Mouse (Mus musculus): ENCODE measurements at regions not wholly inside any gene's neighbourhood (a gene's known extent, or its start where the extent isn't known, plus 50 kb on each side); places are given as distances from the start of the nearest gene placed in this dataset.
A peak's percentile ranks its signal among the peaks of the same experiment; 100 is the strongest.

DNA sequence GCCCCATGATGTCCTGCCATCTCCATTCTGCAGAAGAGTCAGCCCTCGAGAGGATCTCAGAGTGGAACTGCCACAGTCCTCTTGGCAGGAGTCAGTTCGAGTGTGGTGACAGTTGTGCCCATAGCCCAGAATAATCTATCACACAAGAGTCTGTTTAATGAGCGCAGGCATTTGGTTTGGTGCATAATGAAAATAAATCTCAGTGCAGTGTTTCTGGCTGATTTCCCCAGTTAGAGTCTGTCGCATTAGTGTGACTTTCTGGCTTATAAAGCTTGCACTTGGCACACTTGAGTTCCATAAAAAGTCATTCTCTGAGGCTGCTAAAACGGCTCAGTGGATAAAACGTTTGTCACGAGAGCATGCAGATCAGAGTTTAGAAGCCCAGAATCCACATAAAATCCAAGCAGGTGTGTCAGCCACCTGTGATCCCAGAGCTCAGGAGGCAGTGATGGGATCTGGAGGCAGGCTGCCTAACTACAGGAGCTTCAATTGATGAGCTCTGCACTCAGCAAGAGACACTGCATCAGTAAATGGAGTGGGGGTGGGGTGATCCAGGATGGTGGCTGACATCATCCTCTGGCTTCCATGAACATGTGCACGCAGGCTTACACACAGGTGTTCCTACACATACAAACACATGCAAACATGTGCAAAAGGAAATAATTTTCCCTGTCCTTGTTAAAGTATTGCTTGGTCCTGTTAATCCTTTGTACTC is 578.5 kb downstream of the Plekhb2 start:
- Histone ChIP-seq H3K27me3 (replicated peaks; ENCODE audit: control insufficient read depth, insufficient read depth, low read length) (no peaks in the 10 kb centered on the region), H3K4me3 (ENCODE audit: insufficient read depth, low read depth, low read length) (no peak overlapping the region), H3K4me1 (ENCODE audit: control insufficient read depth, insufficient read depth, low read length) (no peaks in the 10 kb centered on the region), H3K27ac (ENCODE audit: insufficient read depth, low read depth, low read length) (no peak overlapping the region), H3K36me3 (ENCODE audit: control insufficient read depth, insufficient read depth, low read length) (no peaks in the 10 kb centered on the region)
- WGBS: 68% methylated on average over 8 of the region's 8 CpGs
- TF ChIP-seq CTCF (conservative IDR thresholded peaks at IDR 0.05; ENCODE audit: insufficient read depth, insufficient read length, low read depth, low read length) (no peak), POLR2A (IDR thresholded peaks at IDR 0.05; ENCODE audit: low read depth, low read length) (no peak)
- DNase-seq: no peak

DNA sequence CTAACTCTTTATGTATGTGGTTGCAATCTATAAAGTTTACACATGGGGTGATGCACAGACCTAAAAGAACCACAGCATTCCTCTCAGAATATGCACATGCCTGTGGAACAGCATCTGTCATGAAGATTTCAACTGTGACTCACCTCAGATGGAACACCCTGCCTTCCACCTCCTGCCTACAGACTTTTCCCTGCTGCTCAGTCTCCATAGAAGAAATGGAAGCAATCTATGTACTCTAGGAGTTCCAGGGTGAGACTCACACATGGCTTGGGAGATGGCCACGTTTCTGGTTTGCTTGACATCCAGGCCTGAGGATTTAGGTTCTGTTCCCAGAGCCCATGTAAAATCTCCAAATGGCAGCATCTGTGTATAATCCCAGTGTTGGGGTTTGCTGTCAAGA is 579.7 kb downstream of the Plekhb2 start:
- TF ChIP-seq CTCF (conservative IDR thresholded peaks at IDR 0.05; ENCODE audit: insufficient read depth, insufficient read length, low read depth, low read length): no peak
- TF ChIP-seq POLR2A (IDR thresholded peaks at IDR 0.05; ENCODE audit: low read depth, low read length): no peak
- Histone ChIP-seq H3K36me3 (ENCODE audit: control insufficient read depth, insufficient read depth, low read length) (no peaks in the 10 kb centered on the region), H3K4me1 (ENCODE audit: control insufficient read depth, insufficient read depth, low read length) (no peaks in the 10 kb centered on the region), H3K27ac (ENCODE audit: insufficient read depth, low read depth, low read length) (no peak overlapping the region), H3K4me3 (ENCODE audit: insufficient read depth, low read depth, low read length) (no peak overlapping the region), H3K27me3 (replicated peaks; ENCODE audit: control insufficient read depth, insufficient read depth, low read length) (no peaks in the 10 kb centered on the region)
- WGBS: 89% methylated on average over 1 of the region's 1 CpGs
- DNase-seq: no peak

- no peak for DNase-seq
- 84% methylated on average over 3 of the region's 3 CpGs for WGBS
- Histone ChIP-seq H3K36me3 (ENCODE audit: control insufficient read depth, insufficient read depth, low read length) (no peaks in the 10 kb centered on the region), H3K4me1 (ENCODE audit: control insufficient read depth, insufficient read depth, low read length) (no peaks in the 10 kb centered on the region), H3K27me3 (replicated peaks; ENCODE audit: control insufficient read depth, insufficient read depth, low read length) (no peaks in the 10 kb centered on the region), H3K4me3 (ENCODE audit: insufficient read depth, low read depth, low read length) (no peak overlapping the region), H3K27ac (ENCODE audit: insufficient read depth, low read depth, low read length) (no peak overlapping the region)
- TF ChIP-seq POLR2A (IDR thresholded peaks at IDR 0.05; ENCODE audit: low read depth, low read length): no peak
- TF ChIP-seq CTCF (conservative IDR thresholded peaks at IDR 0.05; ENCODE audit: insufficient read depth, insufficient read length, low read depth, low read length): no peak
Measured at GRCm38 (mm10) chr1:35435721-35436120, 585.9 kb downstream of the Plekhb2 start.

- no peaks in the 10 kb centered on the region for H3K27me3 ChIP-seq (replicated peaks; ENCODE audit: control insufficient read depth, insufficient read depth, low read length)
Measured at GRCm38 (mm10) chr1:35447345-35447744, 597.6 kb downstream of the Plekhb2 start.

GRCm38 (mm10) chr1:35452441-35453107 is 602.8 kb downstream of the Plekhb2 start:
- TF ChIP-seq CTCF (conservative IDR thresholded peaks at IDR 0.05; ENCODE audit: insufficient read depth, insufficient read length, low read depth, low read length) (no peak), POLR2A (IDR thresholded peaks at IDR 0.05; ENCODE audit: low read depth, low read length) (no peak)
- DNase-seq: no peak
- no peak overlapping the region for H3K4me3 ChIP-seq (ENCODE audit: insufficient read depth, low read depth, low read length)
- WGBS: 65% methylated on average over 19 of the region's 19 CpGs
- no peaks in the 10 kb centered on the region for H3K4me1 ChIP-seq (ENCODE audit: control insufficient read depth, insufficient read depth, low read length)
- H3K27ac ChIP-seq (ENCODE audit: insufficient read depth, low read depth, low read length): no peak overlapping the region
- H3K27me3 ChIP-seq (replicated peaks; ENCODE audit: control insufficient read depth, insufficient read depth, low read length): no peaks in the 10 kb centered on the region
- no peaks in the 10 kb centered on the region for H3K36me3 ChIP-seq (ENCODE audit: control insufficient read depth, insufficient read depth, low read length)

More at GRCm38 (mm10) chr1:35447345-35447744, 597.6 kb downstream of the Plekhb2 start:
- no peak overlapping the region for H3K4me3 ChIP-seq (ENCODE audit: insufficient read depth, low read depth, low read length)
- H3K27ac ChIP-seq (ENCODE audit: insufficient read depth, low read depth, low read length): no peak overlapping the region
- no peak for DNase-seq
- TF ChIP-seq POLR2A (IDR thresholded peaks at IDR 0.05; ENCODE audit: low read depth, low read length) (no peak), CTCF (conservative IDR thresholded peaks at IDR 0.05; ENCODE audit: insufficient read depth, insufficient read length, low read depth, low read length) (no peak)
- no peaks in the 10 kb centered on the region for H3K4me1 ChIP-seq (ENCODE audit: control insufficient read depth, insufficient read depth, low read length)
- no peaks in the 10 kb centered on the region for H3K36me3 ChIP-seq (ENCODE audit: control insufficient read depth, insufficient read depth, low read length)

DNA sequence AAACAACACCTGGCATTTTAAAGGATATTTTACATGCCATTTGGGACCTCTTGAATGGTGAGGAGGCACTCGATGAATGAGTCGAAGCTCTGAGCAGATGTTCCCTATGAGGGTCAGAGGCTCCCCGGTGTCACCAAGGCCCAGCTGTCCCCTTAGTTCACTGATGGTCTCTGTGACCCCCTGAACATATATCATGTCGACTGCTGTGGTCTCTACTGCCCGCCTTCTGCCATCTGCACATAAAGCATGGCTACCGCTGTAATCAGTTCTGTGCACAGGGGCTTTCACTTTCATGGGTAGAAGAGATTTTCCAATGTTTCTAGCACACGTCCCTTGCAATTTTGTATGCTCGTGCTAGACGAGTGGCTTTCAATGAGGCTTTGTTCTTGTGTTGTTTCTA is 607.8 kb downstream of the Plekhb2 start:
- DNase-seq: no peak

DNA sequence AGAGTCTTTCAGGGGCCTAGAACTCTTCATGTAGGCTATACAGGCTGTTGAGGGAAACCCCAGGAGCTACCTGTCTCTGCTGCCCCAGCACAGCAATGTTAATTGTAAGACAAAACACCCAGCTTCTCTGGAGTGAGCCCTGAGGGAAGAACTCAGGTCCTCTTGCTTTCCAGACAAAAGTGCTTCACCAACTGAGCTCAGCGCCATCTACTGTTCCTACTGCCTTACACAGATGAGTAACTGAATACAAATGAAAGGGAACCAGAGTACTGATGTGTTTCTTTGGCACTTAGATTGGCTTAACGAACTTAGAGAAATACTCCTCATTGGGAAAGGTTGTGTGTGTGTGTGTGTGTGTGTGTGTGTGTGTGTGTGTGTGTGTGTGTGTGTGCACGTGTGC is 603.1 kb upstream of the Hs6st1 start:
- Histone ChIP-seq H3K27me3 (replicated peaks; ENCODE audit: control insufficient read depth, insufficient read depth, low read length) (no peaks in the 10 kb centered on the region), H3K4me1 (ENCODE audit: control insufficient read depth, insufficient read depth, low read length) (no peaks in the 10 kb centered on the region), H3K27ac (ENCODE audit: insufficient read depth, low read depth, low read length) (no peak overlapping the region), H3K4me3 (ENCODE audit: insufficient read depth, low read depth, low read length) (no peak overlapping the region), H3K36me3 (ENCODE audit: control insufficient read depth, insufficient read depth, low read length) (no peaks in the 10 kb centered on the region)
- TF ChIP-seq POLR2A (IDR thresholded peaks at IDR 0.05; ENCODE audit: low read depth, low read length) (no peak), CTCF (conservative IDR thresholded peaks at IDR 0.05; ENCODE audit: insufficient read depth, insufficient read length, low read depth, low read length) (0 out of 2 replicates have a peak, but pooled peaks have one; percentile 21)
- DNase-seq: peak; percentile 6
- 51% methylated on average over 3 of the region's 3 CpGs for WGBS

More for the DNA sequence above, 607.8 kb downstream of the Plekhb2 start:
- WGBS: 64% methylated on average over 9 of the region's 9 CpGs
- no peak for TF ChIP-seq POLR2A (IDR thresholded peaks at IDR 0.05; ENCODE audit: low read depth, low read length)
- no peak for TF ChIP-seq CTCF (conservative IDR thresholded peaks at IDR 0.05; ENCODE audit: insufficient read depth, insufficient read length, low read depth, low read length)
- Histone ChIP-seq H3K27ac (ENCODE audit: insufficient read depth, low read depth, low read length) (no peak overlapping the region), H3K4me1 (ENCODE audit: control insufficient read depth, insufficient read depth, low read length) (no peaks in the 10 kb centered on the region), H3K27me3 (replicated peaks; ENCODE audit: control insufficient read depth, insufficient read depth, low read length) (no peaks in the 10 kb centered on the region), H3K4me3 (ENCODE audit: insufficient read depth, low read depth, low read length) (no peak overlapping the region), H3K36me3 (ENCODE audit: control insufficient read depth, insufficient read depth, low read length) (no peaks in the 10 kb centered on the region)

Measured in kidney, adult 2 months (tissue).